Mouse (Mus musculus): ENCODE measurements around the gene Auts2.

The Auts2 gene

GRCm38 (mm10) chr5:132083753-132084326, 459.3 kb downstream of the Auts2 start:
- DNase-seq (ENCODE audit: low spot score) = no peak

DNA sequence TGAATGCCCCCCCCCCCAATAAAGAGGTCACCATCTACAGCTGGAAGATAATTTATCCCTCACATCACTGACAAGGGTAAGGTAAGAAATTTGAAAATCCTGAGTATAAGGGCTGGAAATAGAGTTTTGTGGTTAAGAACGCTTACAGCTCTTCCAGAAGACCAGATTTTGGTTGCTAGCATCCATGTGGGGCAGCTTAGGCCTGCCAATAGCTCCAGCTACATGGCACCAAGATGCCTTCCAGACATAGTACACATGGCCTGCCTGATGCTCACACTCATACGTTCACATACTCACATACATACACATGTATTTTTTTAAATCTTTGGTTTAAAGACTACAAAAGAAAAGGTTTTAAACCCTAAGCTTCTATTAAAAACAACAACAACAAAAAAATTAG, 467.2 kb downstream of the Auts2 start:
- no peak for DNase-seq (ENCODE audit: low spot score)

- DNase-seq (ENCODE audit: low spot score) = no peak
These were observed 468.3 kb downstream of the Auts2 start for GRCm38 (mm10) chr5:132074724-132075374.

GRCm38 (mm10) chr5:132074360-132074723, 468.8 kb downstream of the Auts2 start:
- no peak for DNase-seq (ENCODE audit: low spot score)

- no peak for DNase-seq (ENCODE audit: low spot score)
These were observed 469.3 kb downstream of the Auts2 start for GRCm38 (mm10) chr5:132073677-132074359.

DNA sequence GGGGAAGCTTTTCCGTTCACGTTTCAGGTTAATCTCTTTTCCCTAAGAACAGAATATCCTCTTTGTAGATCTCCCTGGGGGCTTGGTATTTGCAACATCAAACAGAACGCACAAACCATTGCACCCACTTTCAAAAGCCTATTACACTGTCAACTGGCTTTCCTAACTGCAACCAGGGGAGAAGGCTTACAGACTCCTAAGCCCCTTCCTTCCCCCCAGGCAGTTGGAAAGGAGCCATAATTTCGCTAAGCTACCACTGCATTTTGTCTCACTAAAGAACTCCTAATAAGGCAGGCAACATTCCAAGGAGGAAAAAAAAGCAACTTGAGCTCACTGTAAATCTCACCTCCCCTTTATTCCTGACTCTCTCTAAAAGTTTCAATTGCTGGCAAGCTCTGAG, 470.8 kb downstream of the Auts2 start:
- no peak for DNase-seq (ENCODE audit: low spot score)

DNA sequence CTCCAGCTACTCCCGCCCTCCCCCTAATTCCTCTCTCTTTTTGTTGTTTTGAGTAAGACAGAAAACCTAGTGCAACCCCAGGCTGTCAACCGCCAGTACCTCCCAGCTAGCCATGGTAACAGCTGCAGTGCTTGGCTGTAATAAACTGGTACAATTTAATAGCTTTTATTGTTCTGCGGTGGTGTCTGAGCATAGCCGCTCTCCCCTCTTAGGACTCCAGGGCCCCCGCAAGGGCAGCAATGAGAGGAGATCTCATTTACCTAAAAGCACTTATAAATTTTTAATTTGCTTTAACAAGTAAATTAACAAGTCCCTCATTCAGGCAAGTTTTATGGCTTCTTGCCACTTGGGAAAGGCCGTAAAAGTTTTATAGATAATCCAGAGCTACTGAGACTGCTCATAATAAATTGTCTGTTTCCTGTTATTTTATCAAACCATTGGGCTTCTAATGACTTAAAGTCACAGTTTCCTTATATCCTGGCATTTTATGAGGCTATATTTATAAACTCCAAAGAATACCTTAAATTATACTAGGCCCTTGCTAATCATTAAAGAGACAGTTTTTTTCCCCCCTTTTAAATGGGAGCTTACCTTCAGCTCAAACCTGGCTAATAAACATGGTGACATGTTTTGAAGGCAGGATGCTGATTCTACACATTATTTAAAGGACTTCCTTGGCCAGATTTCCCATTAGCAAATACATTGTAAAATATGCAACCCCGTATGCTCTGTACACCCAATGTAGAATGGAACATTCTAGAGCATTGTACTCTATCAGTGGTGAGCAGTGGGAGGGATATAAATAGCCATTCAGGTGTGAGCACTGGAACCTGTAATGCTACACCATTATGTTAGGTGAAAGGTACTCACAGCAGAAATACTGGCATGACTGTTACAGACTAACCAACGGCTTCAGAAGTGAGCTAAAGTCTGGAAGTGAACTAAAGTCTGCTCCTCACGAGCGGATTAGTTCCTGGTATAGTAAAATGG, 475.1 kb downstream of the Auts2 start:
- DNase-seq (ENCODE audit: low spot score) = no peak

DNA sequence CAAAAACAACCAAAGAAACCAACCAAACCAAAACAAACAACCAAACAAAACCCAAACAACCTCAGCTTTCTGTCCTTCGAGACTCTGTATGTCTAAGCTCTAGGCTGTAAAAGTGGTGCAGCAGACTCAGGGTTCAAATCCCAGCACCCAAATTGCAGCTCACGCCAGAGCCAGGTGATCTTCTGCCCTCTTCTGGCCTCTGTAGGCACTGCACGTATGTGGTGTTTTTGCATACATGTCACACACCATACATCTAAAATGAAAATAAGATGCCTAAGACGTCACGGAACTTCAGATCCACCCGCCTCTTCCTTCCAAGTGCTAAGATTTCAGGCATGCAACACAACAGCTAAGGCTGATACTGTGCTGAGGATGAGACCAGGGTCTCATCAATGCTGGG, 483.0 kb downstream of the Auts2 start:
- DNase-seq (ENCODE audit: low spot score) = no peak

GRCm38 (mm10) chr5:132052637-132053036, 490.5 kb downstream of the Auts2 start:
- no peak for DNase-seq (ENCODE audit: low spot score)

GRCm38 (mm10) chr5:132039584-132039983, 503.6 kb downstream of the Auts2 start:
- DNase-seq (ENCODE audit: low spot score) = no peak

DNA sequence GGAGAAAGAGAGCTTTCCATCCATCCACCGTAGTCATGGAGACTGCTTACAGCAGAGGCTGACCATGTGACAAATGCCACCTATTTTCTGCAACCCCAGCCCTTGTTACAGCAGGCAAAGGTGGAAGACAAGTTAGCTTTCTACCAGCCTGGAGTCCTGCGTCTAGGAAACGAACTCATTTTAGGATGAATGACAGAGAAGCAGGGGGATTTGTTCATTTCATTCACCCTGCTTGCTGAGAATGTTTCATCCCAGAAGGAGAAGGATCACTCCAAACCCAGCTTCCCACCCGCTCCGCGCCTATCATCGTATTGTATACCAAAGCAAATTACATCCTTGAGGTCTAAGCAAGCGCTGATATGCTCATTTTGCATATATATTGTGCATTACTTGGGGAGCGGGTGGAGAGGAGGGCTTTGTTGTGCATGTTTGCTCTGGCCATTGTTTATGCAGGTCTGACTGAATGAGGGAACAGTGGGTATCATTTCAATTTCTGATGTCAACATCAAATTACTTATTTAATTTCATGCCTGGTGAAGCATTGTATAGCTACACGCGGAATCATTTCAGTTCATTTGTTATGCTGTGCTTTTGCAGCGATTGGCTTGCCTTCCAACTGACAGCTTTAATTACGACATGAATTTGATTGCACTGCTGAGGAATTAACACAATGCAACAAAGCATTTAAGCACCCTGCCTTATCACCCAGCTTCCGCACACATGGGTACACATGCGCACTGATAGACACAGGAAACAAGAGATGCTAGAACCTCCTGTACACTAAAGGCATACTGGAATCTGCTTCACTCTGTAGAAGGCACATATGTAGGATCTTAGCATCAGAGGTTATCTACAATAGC, 509.4 kb downstream of the Auts2 start:
- no peak for DNase-seq (ENCODE audit: low spot score)

DNA sequence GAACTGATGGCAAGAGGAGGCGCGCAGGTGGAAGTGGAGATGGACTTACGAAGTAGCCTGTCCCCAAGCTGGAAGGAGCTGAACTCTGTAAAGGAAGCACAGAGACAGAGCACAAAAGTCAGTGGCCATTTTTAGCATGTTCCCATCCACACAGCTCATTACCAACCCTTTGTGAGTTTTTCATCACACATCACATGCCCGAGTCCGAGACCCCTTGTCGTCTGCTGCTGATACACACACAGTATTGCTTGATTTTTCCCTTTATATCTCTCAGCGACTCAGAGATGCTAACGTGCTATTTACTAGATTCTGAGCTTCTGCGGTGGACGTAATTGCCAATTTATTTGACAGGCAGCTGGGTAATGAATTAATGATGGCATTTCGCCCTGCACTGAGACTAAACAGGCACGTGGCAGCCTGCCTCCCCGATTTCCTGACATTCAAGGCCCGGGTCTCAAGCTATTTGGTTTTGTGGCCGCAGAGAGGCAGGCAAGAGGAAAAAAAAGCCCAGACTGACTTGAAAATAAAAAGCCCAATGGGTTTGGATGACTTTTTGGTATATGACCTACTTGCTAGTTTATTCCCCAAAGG, 512.1 kb downstream of the Auts2 start:
- DNase-seq (ENCODE audit: low spot score) = no peak

DNA sequence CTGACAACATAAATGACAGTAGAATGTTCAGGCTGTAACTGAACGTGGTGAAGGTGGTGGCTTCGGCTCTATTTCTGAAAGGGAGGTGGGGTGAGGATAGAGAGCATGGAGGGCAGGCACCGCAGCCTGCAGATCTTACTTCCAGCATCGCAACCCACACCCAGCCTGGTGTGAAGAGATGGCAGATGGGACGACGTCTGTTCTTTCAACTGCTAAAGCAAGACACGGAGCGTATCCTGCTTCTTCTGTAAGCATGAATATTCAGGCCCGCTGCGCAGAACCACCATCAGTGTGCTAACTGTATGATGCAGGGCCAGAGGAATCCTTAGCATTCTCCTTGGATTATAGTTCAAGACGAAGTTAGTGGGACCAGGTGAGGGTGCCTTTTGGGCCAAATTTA, 513.5 kb downstream of the Auts2 start:
- no peak for DNase-seq (ENCODE audit: low spot score)

GRCm38 (mm10) chr5:132029038-132029437, 514.1 kb downstream of the Auts2 start:
- no peak for DNase-seq (ENCODE audit: low spot score)

DNA sequence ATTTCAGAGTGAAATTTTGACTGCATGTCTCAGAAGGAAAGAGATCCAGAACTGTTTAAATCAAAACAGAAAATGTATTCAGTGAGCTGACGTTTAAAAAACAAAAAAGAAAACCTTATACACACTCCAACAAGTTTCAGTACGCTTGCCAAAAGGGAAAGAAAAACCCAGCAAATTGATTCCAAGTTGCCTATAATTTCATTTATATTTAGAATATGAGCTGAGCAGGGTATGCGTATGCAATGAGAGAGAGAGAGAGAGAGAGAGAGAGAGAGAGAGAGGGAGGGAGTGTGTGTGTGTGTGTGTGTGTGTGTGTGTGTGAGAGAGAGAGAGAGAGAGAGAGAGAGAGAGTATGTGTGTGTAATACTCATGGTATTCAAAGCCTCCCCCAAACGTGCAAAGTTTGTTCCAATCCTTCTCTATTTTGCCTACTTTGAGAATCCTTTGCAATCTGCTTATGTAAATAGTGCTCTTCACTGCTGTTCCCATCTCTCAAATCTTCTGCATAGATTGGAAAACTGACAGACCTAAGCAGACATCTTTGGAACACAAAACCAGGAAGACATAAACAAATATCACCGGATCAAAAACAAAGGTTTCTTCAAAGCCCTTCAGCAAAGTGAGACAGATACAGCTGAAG, 515.2 kb downstream of the Auts2 start:
- no peak for DNase-seq (ENCODE audit: low spot score)

- DNase-seq (ENCODE audit: low spot score) = no peak
These were observed 529.8 kb downstream of the Auts2 start for GRCm38 (mm10) chr5:132013296-132013695.

DNA sequence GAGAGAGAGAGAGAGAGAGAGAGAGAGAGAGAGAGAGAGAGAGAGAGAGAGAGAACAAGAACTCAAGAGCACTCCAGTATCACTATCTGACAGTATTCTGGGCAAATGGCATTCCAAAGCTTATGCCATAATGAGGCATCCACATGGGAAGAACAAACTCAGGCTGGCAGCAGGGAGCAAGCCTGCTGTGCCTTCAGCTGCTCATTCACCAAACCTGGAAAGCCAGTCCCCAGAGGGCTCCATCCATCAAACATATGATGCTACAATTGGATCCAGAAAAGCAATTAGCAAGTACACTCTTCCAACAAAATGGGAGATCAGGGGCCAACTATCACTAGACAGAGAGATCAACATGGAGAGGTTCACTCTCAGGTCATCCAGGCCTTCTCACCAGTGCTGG, 531.3 kb downstream of the Auts2 start:
- DNase-seq (ENCODE audit: low spot score) = no peak

- DNase-seq (ENCODE audit: low spot score) = no peak
These were observed 534.4 kb downstream of the Auts2 start for GRCm38 (mm10) chr5:132008703-132009222.

- DNase-seq (ENCODE audit: low spot score) = no peak
These were observed 535.2 kb downstream of the Auts2 start for GRCm38 (mm10) chr5:132007907-132008306.

GRCm38 (mm10) chr5:131992681-131993211, 550.4 kb downstream of the Auts2 start:
- no peak for DNase-seq (ENCODE audit: low spot score)

Measured in testis, postnatal 14 days (tissue).